ENCODE assay signal across 8 mouse cellular contexts in the genomic region with DNA sequence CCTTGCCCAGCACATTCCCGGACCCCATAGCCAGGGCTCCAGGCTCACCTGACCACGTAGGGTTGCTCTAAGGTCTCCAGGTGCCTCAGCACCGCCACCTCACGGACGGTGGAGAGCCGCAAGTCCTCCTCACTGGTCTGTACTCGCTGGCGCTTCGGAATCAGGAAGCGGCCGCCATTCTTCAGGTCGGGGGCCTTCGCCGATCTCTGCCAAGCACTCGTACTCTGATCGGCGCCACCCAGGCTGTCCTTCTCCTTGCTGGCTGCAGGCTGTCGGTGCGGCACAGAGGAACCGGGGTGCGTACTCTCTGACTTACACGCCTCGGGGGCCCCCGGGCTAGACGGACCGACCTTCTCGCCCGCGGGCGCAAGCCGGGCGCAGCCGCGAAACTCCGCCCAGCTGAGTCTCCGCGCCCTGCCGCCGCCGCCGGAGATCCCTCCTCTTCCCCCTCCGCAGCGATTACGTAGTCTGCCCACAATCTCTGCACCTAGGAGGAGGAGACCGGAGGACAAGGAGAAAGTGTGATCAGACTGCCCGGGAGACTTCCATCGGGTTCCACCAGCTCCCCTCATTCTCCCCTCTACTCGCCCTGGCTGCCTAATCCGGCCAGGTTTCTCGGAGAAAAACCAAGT. TPM values are rescaled to one million over a fixed set of nuclear protein-coding genes. Genes with fewer than 3 reads are reported as not detected.
DNase-seq lines count a peak whose midpoint lies in the region; ATAC-seq lines count a peak whose summit lies in the region.

No protein-coding gene starts in this region.

- H3K27me3 ChIP-seq in embryonic facial prominence, embryonic 11.5 days (ENCODE audit: control insufficient read depth, insufficient read depth, low read length) = peaks cover 18% of the 10 kb centered on the region
- H3K27me3 ChIP-seq in heart, embryonic 15.5 days = peaks cover 27% of the 10 kb centered on the region

- H3K4me3 ChIP-seq in embryonic facial prominence, embryonic 11.5 days (ENCODE audit: low read depth, low read length) = peak overlapping the region; percentile 61
- peak overlapping the region; percentile 76 for H3K4me3 ChIP-seq in heart, embryonic 15.5 days

- under 1% methylated on average over 47 of the region's 50 CpGs for WGBS in embryonic facial prominence, embryonic 11.5 days
- WGBS in heart, embryonic 15.5 days = under 1% methylated on average over 48 of the region's 50 CpGs

- peak; percentile 9 for DNase-seq in 3T3-L1 (ENCODE audit: low read depth, low spot score)
- peak; percentile 88 for DNase-seq in ZHBTc4 (ENCODE audit: low read depth, low spot score)
- peak; percentile 83 for DNase-seq in embryonic facial prominence, embryonic 11.5 days (ENCODE audit: low spot score)
- peak; percentile 86 for DNase-seq in kidney, postnatal 10 days
- peak; percentile 87 to 88 for DNase-seq in lung, postnatal 4 days
- DNase-seq in retina, embryonic 14.5 days (ENCODE audit: low spot score) = peak; percentile 73
- DNase-seq in urinary bladder, postnatal 4 days (ENCODE audit: low spot score in 2 of 2) = peak; percentile 67 to 68

- no peaks in the 10 kb centered on the region for H3K9me3 ChIP-seq in embryonic facial prominence, embryonic 11.5 days (replicated peaks; ENCODE audit: control insufficient read depth, low read length)
- no peaks in the 10 kb centered on the region for H3K9me3 ChIP-seq in heart, embryonic 15.5 days (replicated peaks)

- peak overlapping the region; percentile 97 for H3K4me2 ChIP-seq in embryonic facial prominence, embryonic 11.5 days (ENCODE audit: low read depth, low read length)
- peak overlapping the region; percentile 99 for H3K4me2 ChIP-seq in heart, embryonic 15.5 days

- no peak overlapping the region; the same call in 1 of the 2 replicates for H3K27ac ChIP-seq in embryonic facial prominence, embryonic 11.5 days (replicated peaks; ENCODE audit: low read depth, low read length)
- H3K27ac ChIP-seq in heart, embryonic 15.5 days = peak overlapping the region; percentile 45; the same call in 1 of the 2 replicates

- H3K4me1 ChIP-seq in embryonic facial prominence, embryonic 11.5 days (ENCODE audit: control insufficient read depth, insufficient read depth, low read length) = no peaks in the 10 kb centered on the region; the same call in 1 of the 2 replicates
- H3K4me1 ChIP-seq in heart, embryonic 15.5 days (replicated peaks) = peaks cover 24% of the 10 kb centered on the region

- peak overlapping the region; percentile 69 for H3K9ac ChIP-seq in embryonic facial prominence, embryonic 11.5 days (replicated peaks; ENCODE audit: low read length)
- peak overlapping the region; percentile 72 for H3K9ac ChIP-seq in heart, embryonic 15.5 days

- no peaks in the 10 kb centered on the region for H3K36me3 ChIP-seq in embryonic facial prominence, embryonic 11.5 days (replicated peaks; ENCODE audit: control insufficient read depth, insufficient read depth, low read depth, low read length)
- no peaks in the 10 kb centered on the region for H3K36me3 ChIP-seq in heart, embryonic 15.5 days

- peak; percentile 85 for ATAC-seq in embryonic facial prominence, embryonic 11.5 days (replicated peaks; ENCODE audit: insufficient number of reproducible peaks, low FRiP score, low TSS enrichment, low read depth)
- peak; percentile 82 for ATAC-seq in heart, embryonic 15.5 days (replicated peaks; ENCODE audit: insufficient number of reproducible peaks, insufficient read depth, low FRiP score, low read depth)

RNA-seq across cellular contexts. Expression of a gene that starts 0.5 kb away (rescaled TPM):
- polyA plus RNA-seq in embryonic facial prominence, embryonic 11.5 days (2014; fragmentation: Nextera tagmentation; extraction: Ambion mirVana) = 17.6 and 19.6 TPM in 2 replicates
- 10.1 and 11.0 TPM in 2 replicates for polyA plus RNA-seq in heart, embryonic 15.5 days (2015; fragmentation: Nextera tagmentation; extraction: Ambion mirVana)

RNA-seq across cellular contexts. Expression of a gene that starts 9.8 kb away (rescaled TPM):
- 11.3 and 13.6 TPM in 2 replicates for polyA plus RNA-seq in embryonic facial prominence, embryonic 11.5 days (2014; fragmentation: Nextera tagmentation; extraction: Ambion mirVana)
- 2.7 and 3.1 TPM in 2 replicates for polyA plus RNA-seq in heart, embryonic 15.5 days (2015; fragmentation: Nextera tagmentation; extraction: Ambion mirVana)

RNA-seq across cellular contexts. Expression of a gene that starts 9.8 kb away (rescaled TPM):
- 0.32 and 0.42 TPM in 2 replicates for polyA plus RNA-seq in embryonic facial prominence, embryonic 11.5 days (2014; fragmentation: Nextera tagmentation; extraction: Ambion mirVana)
- polyA plus RNA-seq in heart, embryonic 15.5 days (2015; fragmentation: Nextera tagmentation; extraction: Ambion mirVana) = 0.34 and 0.56 TPM in 2 replicates

Comparison
In these comparisons a context has a peak if more than half of its experiments do, and no peak if none do; other contexts are left out.
1. DNase-seq: peak in every context shown above with its lines; median percentile 88 in ZHBTc4; 88 in lung, postnatal 4 days; 86 in kidney, postnatal 10 days; 83 in embryonic facial prominence, embryonic 11.5 days; 73 in retina, embryonic 14.5 days; 68 in urinary bladder, postnatal 4 days; 9 in 3T3-L1.